Mouse (Mus musculus): ENCODE measurements around the gene Gm21188. TPM values are rescaled to one million over a fixed set of nuclear protein-coding genes. Genes with fewer than 3 reads are reported as not detected.
"Not testable (repeated sequence)": the region's sequence is repeated elsewhere in the genome, so short reads cannot be mapped to it uniquely, and the experiment has no call there.

The Gm21188 gene
- polyA plus RNA-seq, 1 experiment from 2014 or later, result 0.12 TPM

DNA sequence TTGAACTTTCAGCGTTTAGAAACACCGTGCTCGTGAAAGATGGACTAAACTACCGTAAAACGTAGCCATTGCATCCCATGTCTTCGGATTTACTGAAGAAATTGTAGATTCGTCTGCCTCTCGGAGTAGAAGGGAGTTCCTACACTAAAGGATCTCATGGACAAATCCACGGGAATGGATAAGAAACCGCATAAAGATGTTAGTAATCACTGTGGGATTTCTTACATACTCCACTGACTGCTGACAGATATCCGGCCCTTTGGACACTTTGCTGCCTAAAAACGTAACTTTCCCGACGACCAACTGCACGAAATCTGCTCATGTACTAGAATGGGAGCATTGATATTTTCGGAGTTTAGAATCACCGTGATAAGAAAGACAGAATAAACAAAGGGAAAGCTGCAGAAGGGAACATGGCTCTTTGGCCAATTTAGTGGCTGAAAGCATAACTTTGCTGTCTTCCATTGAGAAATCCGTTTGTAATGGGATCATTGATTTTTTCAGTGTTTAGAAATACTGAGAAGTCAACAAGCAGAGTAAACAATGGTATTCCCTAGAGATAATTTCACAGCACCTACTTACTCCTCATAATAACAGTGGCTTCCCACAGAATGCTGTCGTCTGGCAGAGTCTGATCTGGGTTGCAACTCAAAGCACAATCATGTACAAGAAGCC, 18.3 kb downstream of the Gm21188 start:
- not testable (repeated sequence) for DNase-seq (ENCODE audit: low spot score); H3K4me3 ChIP-seq (replicated peaks; ENCODE audit: low read depth, low read length); H3K9me3 ChIP-seq (replicated peaks; ENCODE audit: low read length)

DNA sequence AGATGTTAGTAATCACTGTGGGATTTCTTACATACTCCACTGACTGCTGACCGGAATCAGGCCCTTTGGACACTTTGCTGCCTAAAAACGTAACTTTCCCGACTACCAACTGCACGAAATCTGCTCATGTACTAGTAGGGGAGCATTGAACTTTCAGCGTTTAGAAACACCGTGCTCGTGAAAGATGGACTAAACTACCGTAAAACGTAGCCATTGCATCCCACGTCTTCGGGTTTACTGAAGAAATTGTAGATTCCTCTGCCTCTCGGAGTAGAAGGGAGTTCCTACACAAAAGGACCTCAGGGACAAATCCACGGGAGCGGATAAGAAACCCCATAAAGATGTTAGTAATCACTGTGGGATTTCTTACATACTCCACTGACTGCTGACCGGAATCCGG, 20.3 kb downstream of the Gm21188 start:
- H3K9ac ChIP-seq (ENCODE audit: low read depth, low read length); H3K4me2 ChIP-seq (ENCODE audit: low read length); H3K27ac ChIP-seq; H3K4me3 ChIP-seq (replicated peaks; ENCODE audit: low read depth, low read length); DNase-seq (ENCODE audit: low spot score); ATAC-seq (replicated peaks; ENCODE audit: low FRiP score, low read depth); H3K4me1 ChIP-seq (replicated peaks; ENCODE audit: insufficient read depth, low read length); H3K9me3 ChIP-seq (replicated peaks; ENCODE audit: low read length); H3K27me3 ChIP-seq (ENCODE audit: insufficient read depth, low read length); H3K36me3 ChIP-seq (ENCODE audit: insufficient read depth, low read length): not testable (repeated sequence)
- WGBS, result 2% methylated on average over 11 of the region's 16 CpGs

More for the DNA sequence above, 18.3 kb downstream of the Gm21188 start:
- H3K27ac ChIP-seq; H3K27me3 ChIP-seq (ENCODE audit: insufficient read depth, low read length); H3K4me2 ChIP-seq (ENCODE audit: low read length); H3K9ac ChIP-seq (ENCODE audit: low read depth, low read length); H3K4me1 ChIP-seq (replicated peaks; ENCODE audit: insufficient read depth, low read length); ATAC-seq (replicated peaks; ENCODE audit: low FRiP score, low read depth); H3K36me3 ChIP-seq (ENCODE audit: insufficient read depth, low read length): not testable (repeated sequence)
- WGBS, result under 1% methylated on average over 17 of the region's 19 CpGs

DNA sequence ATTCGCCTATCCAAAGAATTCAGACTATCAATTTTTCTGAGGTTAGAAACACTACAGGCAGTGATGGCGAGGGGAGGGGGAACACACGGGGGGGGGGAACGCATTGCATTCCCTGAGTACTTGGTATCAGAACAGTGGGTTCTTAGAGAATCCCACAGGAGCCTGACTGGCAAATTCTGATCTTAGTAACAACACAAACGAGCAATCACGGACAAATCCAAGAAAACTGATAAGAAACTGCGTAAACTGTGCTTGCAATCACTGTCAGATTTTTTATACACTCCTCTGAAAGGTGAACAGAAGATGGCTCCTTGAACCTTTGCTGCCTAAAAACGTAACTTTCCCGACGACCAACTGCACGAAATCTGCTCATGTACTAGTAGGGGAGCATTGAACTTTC, 24.6 kb downstream of the Gm21188 start:
- not testable (repeated sequence) for H3K27me3 ChIP-seq (ENCODE audit: insufficient read depth, low read length); H3K4me1 ChIP-seq (replicated peaks; ENCODE audit: insufficient read depth, low read length); H3K27ac ChIP-seq; H3K4me3 ChIP-seq (replicated peaks; ENCODE audit: low read depth, low read length); DNase-seq (ENCODE audit: low spot score); H3K36me3 ChIP-seq (ENCODE audit: insufficient read depth, low read length); ATAC-seq (replicated peaks; ENCODE audit: low FRiP score, low read depth); H3K9me3 ChIP-seq (replicated peaks; ENCODE audit: low read length); H3K4me2 ChIP-seq (ENCODE audit: low read length); H3K9ac ChIP-seq (ENCODE audit: low read depth, low read length)
- WGBS, result under 1% methylated on average over 11 of the region's 11 CpGs

DNA sequence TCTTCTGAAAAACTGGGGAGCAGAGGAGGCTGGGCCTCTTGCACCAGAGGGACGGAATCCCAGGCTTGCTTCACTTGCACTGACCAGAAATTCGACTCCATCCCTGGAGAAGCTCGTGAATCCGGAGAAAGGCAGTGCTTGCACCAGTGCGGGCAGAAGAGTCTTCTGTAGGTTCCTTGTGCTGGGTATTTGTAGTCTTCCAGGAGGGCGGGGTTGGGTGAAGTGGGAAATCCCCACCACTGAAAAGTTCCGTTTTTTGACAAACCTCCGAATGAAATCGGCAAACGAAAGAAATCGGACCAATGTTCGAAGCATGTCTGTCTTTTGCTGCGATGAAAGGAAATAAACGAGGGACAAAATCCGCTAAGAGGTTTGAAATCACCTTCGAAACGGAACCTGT, 25.1 kb downstream of the Gm21188 start, which contains the start of gene Gm36079:
Gm36079 (minus strand) TSS at position 101 of the 400 bp plus-strand sequence.
- not testable (repeated sequence) for ATAC-seq (replicated peaks; ENCODE audit: low FRiP score, low read depth)

DNA sequence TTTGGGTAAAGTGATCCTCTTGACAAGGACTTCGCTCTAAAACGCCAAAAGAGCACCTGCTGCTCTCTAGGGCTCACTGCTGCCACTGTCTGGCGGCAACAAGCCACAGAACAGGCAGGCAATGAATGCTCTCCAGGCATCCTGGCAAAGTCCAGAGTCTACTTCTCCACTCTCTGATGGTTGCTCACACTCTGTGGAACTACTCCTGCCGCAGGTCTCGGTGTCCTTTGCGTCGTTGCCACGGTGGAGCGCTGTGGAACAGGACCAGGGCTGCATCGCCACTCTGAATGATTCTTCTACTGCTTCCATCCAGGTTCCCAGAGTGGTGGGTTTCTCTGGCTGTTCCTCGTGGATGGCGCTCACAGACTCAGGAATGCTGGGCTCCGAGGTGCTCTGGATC, 25.6 kb downstream of the Gm21188 start:
- not testable (repeated sequence) for H3K4me2 ChIP-seq (ENCODE audit: low read length); H3K9me3 ChIP-seq (replicated peaks; ENCODE audit: low read length); ATAC-seq (replicated peaks; ENCODE audit: low FRiP score, low read depth); H3K4me1 ChIP-seq (replicated peaks; ENCODE audit: insufficient read depth, low read length); H3K4me3 ChIP-seq (replicated peaks; ENCODE audit: low read depth, low read length); DNase-seq (ENCODE audit: low spot score); H3K36me3 ChIP-seq (ENCODE audit: insufficient read depth, low read length); H3K27me3 ChIP-seq (ENCODE audit: insufficient read depth, low read length); H3K27ac ChIP-seq; H3K9ac ChIP-seq (ENCODE audit: low read depth, low read length)
- WGBS, result 0% methylated on average over 3 of the region's 13 CpGs

More for the DNA sequence above, 25.1 kb downstream of the Gm21188 start, which contains the start of gene Gm36079:
- H3K4me1 ChIP-seq (replicated peaks; ENCODE audit: insufficient read depth, low read length); DNase-seq (ENCODE audit: low spot score); H3K36me3 ChIP-seq (ENCODE audit: insufficient read depth, low read length); H3K4me2 ChIP-seq (ENCODE audit: low read length); H3K27me3 ChIP-seq (ENCODE audit: insufficient read depth, low read length); H3K27ac ChIP-seq; H3K9me3 ChIP-seq (replicated peaks; ENCODE audit: low read length); H3K4me3 ChIP-seq (replicated peaks; ENCODE audit: low read depth, low read length); H3K9ac ChIP-seq (ENCODE audit: low read depth, low read length): not testable (repeated sequence)
- no CpG with 5 or more reads among the region's 17 CpGs for WGBS

DNA sequence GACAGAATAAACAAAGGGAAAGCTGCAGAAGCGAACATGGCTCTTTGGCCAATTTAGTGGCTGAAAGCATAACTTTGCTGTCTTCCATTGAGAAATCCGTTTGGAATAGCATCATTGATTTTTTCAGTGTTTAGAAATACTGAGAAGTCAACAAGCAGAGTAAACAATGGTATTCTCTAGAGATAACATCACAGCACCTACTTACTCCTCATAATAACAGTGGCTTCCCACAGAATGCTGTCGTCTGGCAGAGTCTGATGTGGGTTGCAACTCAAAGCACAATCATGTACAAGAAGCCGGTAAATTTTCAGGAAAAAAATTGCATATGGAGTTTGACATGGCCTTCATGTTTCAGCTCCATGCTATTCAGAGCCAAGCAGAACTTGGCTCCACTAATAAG, 26.4 kb downstream of the Gm21188 start:
- H3K9me3 ChIP-seq (replicated peaks; ENCODE audit: low read length); H3K4me3 ChIP-seq (replicated peaks; ENCODE audit: low read depth, low read length); H3K27me3 ChIP-seq (ENCODE audit: insufficient read depth, low read length); H3K27ac ChIP-seq; H3K4me1 ChIP-seq (replicated peaks; ENCODE audit: insufficient read depth, low read length); H3K4me2 ChIP-seq (ENCODE audit: low read length); ATAC-seq (replicated peaks; ENCODE audit: low FRiP score, low read depth); H3K9ac ChIP-seq (ENCODE audit: low read depth, low read length); DNase-seq (ENCODE audit: low spot score); H3K36me3 ChIP-seq (ENCODE audit: insufficient read depth, low read length): not testable (repeated sequence)
- WGBS, result 9% methylated on average over 4 of the region's 4 CpGs

DNA sequence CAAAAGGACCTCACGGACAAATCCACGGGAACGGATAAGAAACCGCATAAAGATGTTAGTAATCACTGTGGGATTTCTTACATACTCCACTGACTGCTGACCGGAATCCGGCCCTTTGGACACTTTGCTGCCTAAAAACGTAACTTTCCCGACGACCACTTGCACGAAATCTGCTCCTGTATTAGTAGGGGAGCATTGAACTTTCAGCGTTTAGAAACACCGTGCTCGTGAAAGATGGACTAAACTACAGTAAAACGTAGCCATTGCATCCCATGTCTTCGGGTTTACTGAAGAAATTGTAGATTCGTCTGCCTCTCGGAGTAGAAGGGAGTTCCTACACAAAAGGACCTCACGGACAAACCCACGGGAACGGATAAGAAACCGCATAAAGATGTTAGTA, 27.0 kb downstream of the Gm21188 start:
- not testable (repeated sequence) for H3K4me1 ChIP-seq (replicated peaks; ENCODE audit: insufficient read depth, low read length); H3K4me3 ChIP-seq (replicated peaks; ENCODE audit: low read depth, low read length); DNase-seq (ENCODE audit: low spot score); H3K9ac ChIP-seq (ENCODE audit: low read depth, low read length); H3K27ac ChIP-seq; H3K4me2 ChIP-seq (ENCODE audit: low read length); H3K9me3 ChIP-seq (replicated peaks; ENCODE audit: low read length); H3K27me3 ChIP-seq (ENCODE audit: insufficient read depth, low read length); ATAC-seq (replicated peaks; ENCODE audit: low FRiP score, low read depth); H3K36me3 ChIP-seq (ENCODE audit: insufficient read depth, low read length)
- 2% methylated on average over 18 of the region's 21 CpGs for WGBS

DNA sequence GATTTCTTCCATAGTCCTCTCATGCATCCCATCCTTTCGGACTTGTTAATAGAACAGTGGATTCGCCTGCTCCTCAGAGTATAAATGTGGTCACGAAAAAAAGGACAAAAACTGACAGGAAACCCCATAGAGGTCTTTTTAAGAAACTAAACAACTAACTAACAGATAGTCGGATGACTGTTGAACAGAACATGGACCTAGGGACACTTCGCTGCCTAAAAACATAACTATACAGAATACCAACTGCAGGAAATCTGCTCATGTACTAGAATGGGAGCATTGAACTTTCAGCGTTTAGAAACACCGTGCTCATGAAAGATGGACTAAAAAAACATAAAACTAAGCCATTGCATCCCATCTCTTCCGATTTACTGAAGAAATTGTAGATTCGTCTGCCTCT, 27.4 kb downstream of the Gm21188 start:
- H3K4me3 ChIP-seq (replicated peaks; ENCODE audit: low read depth, low read length); H3K9me3 ChIP-seq (replicated peaks; ENCODE audit: low read length); H3K4me2 ChIP-seq (ENCODE audit: low read length); H3K36me3 ChIP-seq (ENCODE audit: insufficient read depth, low read length); DNase-seq (ENCODE audit: low spot score); ATAC-seq (replicated peaks; ENCODE audit: low FRiP score, low read depth); H3K27me3 ChIP-seq (ENCODE audit: insufficient read depth, low read length); H3K4me1 ChIP-seq (replicated peaks; ENCODE audit: insufficient read depth, low read length); H3K27ac ChIP-seq; H3K9ac ChIP-seq (ENCODE audit: low read depth, low read length): not testable (repeated sequence)
- 9% methylated on average over 9 of the region's 9 CpGs for WGBS

Data from kidney, postnatal 0 days (tissue).